Mouse (Mus musculus) lung, adult 2 months (tissue): ENCODE data around the gene Dennd2c.

Experiments used
- CTCF ChIP-seq: fragments of 200-500 bp; IDR thresholded peaks from 2 replicates; pipeline ENCODE4 v1.5.1; 2011; ENCODE audit warnings: mild to moderate bottlenecking, low read length, control low read depth; ENCODE audit not compliant: insufficient read depth
- POLR2A ChIP-seq: fragments of 200-500 bp; IDR thresholded peaks from 2 replicates; pipeline ENCODE4 v1.6.1; 2011; ENCODE audit warnings: low read depth, mild to moderate bottlenecking, control low read depth, low read length, borderline replicate concordance; ENCODE audit errors: extremely low read depth

- TF ChIP-seq POLR2A (no peak), CTCF (no peak)
These were observed 44.7 kb upstream of the Dennd2c start for GRCm38 (mm10) chr3:103057752-103058151.
